Mouse (Mus musculus): ENCODE measurements at regions not wholly inside any gene's neighbourhood (a gene's known extent, or its start where the extent isn't known, plus 50 kb on each side); places are given as distances from the start of the nearest gene placed in this dataset.

DNA sequence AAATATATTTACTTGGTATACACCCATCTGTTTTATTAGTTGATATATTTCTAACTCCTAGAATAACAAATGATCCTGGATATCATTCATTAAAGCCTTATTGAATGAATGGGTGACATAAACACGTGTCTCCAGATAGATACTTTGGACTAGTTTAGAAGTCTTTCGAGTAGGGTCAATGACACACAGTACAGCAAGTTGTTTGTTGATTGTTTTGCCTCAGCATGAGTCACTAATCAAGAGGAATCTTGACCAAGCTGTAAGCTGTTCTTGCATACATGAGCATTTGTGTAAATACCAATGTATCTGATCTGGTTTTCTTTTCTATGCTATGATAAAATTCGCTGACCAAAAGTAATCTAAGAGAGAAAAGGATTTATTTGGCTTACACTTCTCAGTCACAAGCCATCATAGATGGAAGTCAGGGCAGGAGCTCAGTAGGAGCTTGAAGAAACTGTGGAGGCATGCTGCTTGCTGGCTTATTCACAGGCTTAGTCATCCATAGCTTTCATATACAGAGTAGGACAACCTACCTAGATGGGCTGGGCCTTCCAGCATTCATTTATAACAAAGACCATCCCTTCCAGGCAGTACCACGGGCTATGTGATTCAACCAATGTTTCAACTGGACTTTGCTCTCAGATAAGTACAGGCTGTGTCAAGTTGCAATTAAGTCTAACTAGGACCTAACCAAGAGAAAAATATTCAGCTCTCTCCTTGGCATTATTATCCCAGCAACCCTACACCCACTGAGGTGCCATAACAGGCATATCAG, 192.5 kb downstream of the Rdh14 start:
- no peak overlapping the region for H3K4me3 ChIP-seq (replicated peaks)
- no peak overlapping the region for H3K27ac ChIP-seq
- H3K4me2 ChIP-seq (replicated peaks): no peak overlapping the region
- no peaks in the 10 kb centered on the region for H3K9me3 ChIP-seq
- H3K36me3 ChIP-seq: no peaks in the 10 kb centered on the region
- H3K27me3 ChIP-seq: no peaks in the 10 kb centered on the region
- no peak for ATAC-seq
- H3K9ac ChIP-seq (replicated peaks): no peak overlapping the region
- 76% methylated on average over 4 of the region's 4 CpGs for WGBS
- H3K4me1 ChIP-seq (replicated peaks): no peaks in the 10 kb centered on the region

- Histone ChIP-seq H3K27ac (no peak overlapping the region), H3K4me2 (replicated peaks) (no peak overlapping the region), H3K9me3 (no peaks in the 10 kb centered on the region), H3K4me1 (replicated peaks) (no peaks in the 10 kb centered on the region), H3K36me3 (no peaks in the 10 kb centered on the region), H3K9ac (replicated peaks) (no peak overlapping the region), H3K27me3 (no peaks in the 10 kb centered on the region), H3K4me3 (replicated peaks) (no peak overlapping the region)
- 68% methylated on average over 7 of the region's 7 CpGs for WGBS
- no peak for ATAC-seq
These were observed 193.5 kb downstream of the Rdh14 start for GRCm38 (mm10) chr12:10584026-10584425.

GRCm38 (mm10) chr12:10589537-10589936, 199.0 kb downstream of the Rdh14 start:
- H3K27me3 ChIP-seq: no peaks in the 10 kb centered on the region
- H3K4me3 ChIP-seq (replicated peaks): no peak overlapping the region
- H3K9ac ChIP-seq (replicated peaks): no peak overlapping the region
- ATAC-seq: peak; percentile 94
- 42% methylated on average over 8 of the region's 8 CpGs for WGBS
- no peak overlapping the region for H3K27ac ChIP-seq
- H3K4me1 ChIP-seq (replicated peaks): no peaks in the 10 kb centered on the region
- H3K4me2 ChIP-seq (replicated peaks): no peak overlapping the region
- H3K36me3 ChIP-seq: no peaks in the 10 kb centered on the region
- no peaks in the 10 kb centered on the region for H3K9me3 ChIP-seq

DNA sequence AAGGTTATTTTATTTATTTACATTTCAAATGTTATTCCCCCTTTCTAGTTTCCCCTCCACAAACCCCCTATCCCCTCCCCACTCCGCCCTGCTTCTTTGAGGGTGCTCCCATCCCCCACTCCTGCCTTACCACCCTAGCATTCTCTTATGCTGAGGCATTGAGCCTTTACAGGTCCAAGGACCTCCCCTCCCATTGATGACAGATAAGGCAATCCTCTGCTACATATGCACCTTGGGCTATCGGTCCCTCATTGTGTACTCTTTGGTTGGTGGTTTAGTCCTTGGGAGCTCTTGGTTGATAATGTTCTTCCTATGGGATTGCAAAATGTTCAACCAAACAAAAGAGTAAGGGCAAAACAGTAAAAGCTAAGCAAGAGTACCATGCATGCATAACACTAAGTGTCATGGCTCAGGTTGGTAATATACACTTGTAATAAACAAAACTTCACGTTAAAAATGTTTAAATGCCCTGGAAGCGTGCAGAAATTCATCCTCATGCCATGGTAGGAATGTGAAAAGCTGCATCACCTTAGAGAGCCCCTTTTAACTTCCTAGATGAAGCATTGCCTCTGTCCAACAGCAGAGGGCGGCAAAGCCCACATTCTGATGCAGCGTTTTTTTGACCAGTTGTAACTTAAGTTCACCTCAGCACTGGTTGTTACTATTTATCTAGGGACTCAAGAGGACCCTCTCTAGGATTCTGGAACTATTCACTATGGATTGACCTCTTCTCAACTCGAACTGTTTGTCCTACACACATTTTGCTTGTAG, 207.6 kb downstream of the Rdh14 start:
- Histone ChIP-seq H3K4me2 (replicated peaks) (no peak overlapping the region), H3K36me3 (no peaks in the 10 kb centered on the region), H3K4me3 (replicated peaks) (no peak overlapping the region), H3K9ac (replicated peaks) (no peak overlapping the region), H3K4me1 (replicated peaks) (no peaks in the 10 kb centered on the region), H3K9me3 (no peaks in the 10 kb centered on the region), H3K27ac (no peak overlapping the region), H3K27me3 (no peaks in the 10 kb centered on the region)
- ATAC-seq: peak; percentile 75
- WGBS: 20% methylated on average over 7 of the region's 7 CpGs

GRCm38 (mm10) chr12:10600111-10600510, 209.5 kb downstream of the Rdh14 start:
- H3K27me3 ChIP-seq: no peaks in the 10 kb centered on the region
- no peaks in the 10 kb centered on the region for H3K9me3 ChIP-seq
- no peak overlapping the region for H3K4me3 ChIP-seq (replicated peaks)
- WGBS: 78% methylated on average over 6 of the region's 6 CpGs
- H3K4me1 ChIP-seq (replicated peaks): no peaks in the 10 kb centered on the region
- no peak overlapping the region for H3K9ac ChIP-seq (replicated peaks)
- H3K27ac ChIP-seq: no peak overlapping the region
- no peak for ATAC-seq
- H3K36me3 ChIP-seq: no peaks in the 10 kb centered on the region
- no peak overlapping the region for H3K4me2 ChIP-seq (replicated peaks)

DNA sequence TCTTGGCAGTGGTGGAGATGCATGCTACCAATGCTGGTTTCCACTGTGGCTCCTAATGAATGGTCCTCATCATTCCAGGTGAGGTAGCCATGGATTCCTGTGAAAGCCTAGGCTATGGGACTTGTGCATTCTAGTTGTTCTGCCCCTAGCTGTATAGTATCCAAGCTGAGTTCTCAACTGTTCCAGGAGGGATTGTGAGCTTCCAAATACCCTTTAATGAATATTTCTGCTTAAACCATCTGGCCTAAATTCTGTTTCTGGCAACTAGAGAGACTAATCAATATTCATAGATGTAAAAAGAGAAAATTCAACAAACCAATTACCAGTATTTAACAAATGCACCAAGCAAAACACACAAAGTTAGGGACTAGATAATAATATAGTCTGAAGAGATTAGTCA, 227.7 kb downstream of the Rdh14 start:
- Histone ChIP-seq H3K27me3 (no peaks in the 10 kb centered on the region), H3K36me3 (no peaks in the 10 kb centered on the region), H3K4me2 (replicated peaks) (no peak overlapping the region), H3K4me3 (replicated peaks) (no peak overlapping the region), H3K4me1 (replicated peaks) (no peaks in the 10 kb centered on the region), H3K27ac (no peak overlapping the region), H3K9me3 (no peaks in the 10 kb centered on the region), H3K9ac (replicated peaks) (no peak overlapping the region)
- ATAC-seq: no peak

DNA sequence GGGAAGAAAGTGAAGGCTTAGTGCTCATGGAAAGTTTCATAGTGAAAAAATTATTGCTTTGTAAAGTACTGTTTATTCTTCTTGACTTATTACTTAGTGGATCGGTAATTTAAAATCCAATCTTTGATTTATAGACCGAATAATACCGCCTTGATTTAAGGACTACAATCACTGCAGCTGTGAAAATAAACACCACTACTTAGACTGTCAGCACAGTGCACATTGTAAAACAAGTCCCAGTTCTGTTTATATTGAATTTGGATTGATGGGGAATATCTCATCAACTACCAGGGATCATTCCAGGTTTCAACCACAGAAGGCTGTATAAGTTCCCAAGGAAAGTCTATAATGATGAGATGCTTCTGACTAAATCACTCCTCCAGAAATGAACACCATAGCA, 230.0 kb downstream of the Rdh14 start:
- WGBS: 92% methylated on average over 3 of the region's 3 CpGs
- Histone ChIP-seq H3K4me2 (replicated peaks) (no peak overlapping the region), H3K9ac (replicated peaks) (no peak overlapping the region), H3K27me3 (no peaks in the 10 kb centered on the region), H3K27ac (no peak overlapping the region), H3K9me3 (no peaks in the 10 kb centered on the region), H3K4me1 (replicated peaks) (no peaks in the 10 kb centered on the region), H3K4me3 (replicated peaks) (no peak overlapping the region), H3K36me3 (no peaks in the 10 kb centered on the region)
- ATAC-seq: no peak

DNA sequence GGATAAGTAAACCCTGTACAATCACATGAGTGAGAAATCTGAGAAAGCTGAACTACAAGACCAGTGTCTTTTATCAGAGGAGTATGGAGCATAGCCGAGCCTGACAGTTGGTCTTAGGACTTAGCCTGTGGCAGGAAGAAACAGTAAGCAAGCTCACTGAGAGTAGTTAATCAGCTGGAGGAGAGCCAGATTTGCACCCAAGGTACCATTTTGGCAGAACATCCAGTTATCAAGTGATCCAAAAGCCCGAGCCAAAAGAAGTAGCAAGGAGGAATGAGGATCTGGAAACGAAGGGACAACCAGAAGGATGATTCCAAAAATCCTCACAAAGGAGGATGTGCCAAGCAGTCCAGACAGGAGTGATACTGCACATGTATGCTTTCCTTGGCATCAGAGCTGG, 248.0 kb downstream of the Rdh14 start:
- no peaks in the 10 kb centered on the region for H3K27me3 ChIP-seq
- H3K4me1 ChIP-seq (replicated peaks): no peaks in the 10 kb centered on the region
- H3K9ac ChIP-seq (replicated peaks): no peak overlapping the region
- 91% methylated on average over 3 of the region's 3 CpGs for WGBS
- ATAC-seq: no peak
- no peaks in the 10 kb centered on the region for H3K36me3 ChIP-seq
- no peak overlapping the region for H3K4me2 ChIP-seq (replicated peaks)
- H3K27ac ChIP-seq: no peak overlapping the region
- no peak overlapping the region for H3K4me3 ChIP-seq (replicated peaks)
- no peaks in the 10 kb centered on the region for H3K9me3 ChIP-seq

DNA sequence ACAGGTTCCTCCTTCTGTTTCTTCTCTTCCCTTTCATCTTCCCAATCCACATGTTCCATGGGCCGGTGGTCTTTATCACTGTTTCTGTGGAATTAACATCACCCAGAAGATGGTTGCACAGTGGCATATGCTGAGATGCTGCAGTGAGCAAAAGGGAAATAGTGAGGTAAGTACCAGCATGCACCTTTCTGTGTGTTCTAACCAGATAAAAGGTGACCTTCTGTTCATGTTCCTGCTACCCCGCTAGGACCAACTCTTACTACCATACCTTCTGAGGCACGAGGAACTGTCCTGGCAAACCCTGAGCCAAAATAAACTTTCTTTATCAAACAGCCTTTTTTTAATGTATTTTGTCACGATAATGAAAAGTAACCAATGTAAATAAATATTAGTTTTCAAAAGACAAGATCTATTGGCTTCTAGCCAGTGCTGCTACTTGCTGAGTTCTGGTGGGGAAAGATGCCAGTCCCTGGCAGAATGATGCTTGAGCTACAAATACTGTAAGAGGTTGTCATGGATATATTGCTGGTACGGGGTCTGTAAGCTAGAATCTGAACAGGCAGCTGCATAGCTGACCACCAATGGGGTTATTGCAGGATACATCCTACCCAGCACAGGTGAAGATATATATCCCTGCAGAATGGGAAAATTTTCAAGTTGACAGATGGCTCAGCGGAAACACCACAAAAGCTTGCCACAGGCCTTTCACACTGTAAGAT, 264.1 kb downstream of the Rdh14 start:
- Histone ChIP-seq H3K27ac (no peak overlapping the region), H3K9me3 (no peaks in the 10 kb centered on the region), H3K4me1 (replicated peaks) (no peaks in the 10 kb centered on the region), H3K4me2 (replicated peaks) (no peak overlapping the region), H3K36me3 (no peaks in the 10 kb centered on the region), H3K27me3 (no peaks in the 10 kb centered on the region), H3K9ac (replicated peaks) (no peak overlapping the region), H3K4me3 (replicated peaks) (no peak overlapping the region)
- ATAC-seq: no peak
- 90% methylated on average over 6 of the region's 6 CpGs for WGBS

- no peaks in the 10 kb centered on the region for H3K36me3 ChIP-seq
- no peaks in the 10 kb centered on the region for H3K27me3 ChIP-seq
- no peak for ATAC-seq
- H3K4me1 ChIP-seq (replicated peaks): no peaks in the 10 kb centered on the region
- H3K27ac ChIP-seq: no peak overlapping the region
- no peak overlapping the region for H3K9ac ChIP-seq (replicated peaks)
- no peaks in the 10 kb centered on the region for H3K9me3 ChIP-seq
- no peak overlapping the region for H3K4me2 ChIP-seq (replicated peaks)
- no peak overlapping the region for H3K4me3 ChIP-seq (replicated peaks)
These were observed 264.6 kb downstream of the Rdh14 start for GRCm38 (mm10) chr12:10655185-10655544.

GRCm38 (mm10) chr12:10658826-10659225, 268.3 kb downstream of the Rdh14 start:
- Histone ChIP-seq H3K36me3 (no peaks in the 10 kb centered on the region), H3K27ac (no peak overlapping the region), H3K27me3 (no peaks in the 10 kb centered on the region), H3K4me2 (replicated peaks) (no peak overlapping the region), H3K4me3 (replicated peaks) (no peak overlapping the region), H3K9me3 (no peaks in the 10 kb centered on the region), H3K9ac (replicated peaks) (no peak overlapping the region), H3K4me1 (replicated peaks) (no peaks in the 10 kb centered on the region)
- no peak for ATAC-seq
- 70% methylated on average over 2 of the region's 2 CpGs for WGBS

DNA sequence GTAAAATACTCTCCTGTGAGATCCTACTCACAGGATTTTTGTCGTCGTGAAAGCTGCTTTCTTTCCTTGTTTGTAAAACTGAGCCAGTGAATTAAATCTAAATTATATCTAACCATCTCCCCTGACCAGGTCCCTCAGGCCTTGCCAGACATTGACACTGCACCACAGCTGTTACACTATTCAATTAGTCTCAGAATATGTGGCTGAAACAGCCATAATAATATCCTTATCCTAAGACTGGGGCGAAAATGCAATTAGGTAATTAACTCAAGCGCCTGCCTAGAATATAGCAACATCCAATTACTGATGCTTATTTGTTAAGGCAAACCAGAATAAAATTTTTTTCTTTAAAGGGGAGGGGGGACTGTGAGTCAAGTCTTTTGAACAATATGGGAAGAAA, 296.2 kb downstream of the Rdh14 start:
- no peak for ATAC-seq
- 77% methylated on average over 4 of the region's 4 CpGs for WGBS
- H3K4me2 ChIP-seq (replicated peaks): no peak overlapping the region
- no peak overlapping the region for H3K27ac ChIP-seq
- no peaks in the 10 kb centered on the region for H3K4me1 ChIP-seq (replicated peaks)
- H3K36me3 ChIP-seq: no peaks in the 10 kb centered on the region
- no peak overlapping the region for H3K4me3 ChIP-seq (replicated peaks)
- no peaks in the 10 kb centered on the region for H3K27me3 ChIP-seq
- no peaks in the 10 kb centered on the region for H3K9me3 ChIP-seq
- no peak overlapping the region for H3K9ac ChIP-seq (replicated peaks)
